In the genomic region with DNA sequence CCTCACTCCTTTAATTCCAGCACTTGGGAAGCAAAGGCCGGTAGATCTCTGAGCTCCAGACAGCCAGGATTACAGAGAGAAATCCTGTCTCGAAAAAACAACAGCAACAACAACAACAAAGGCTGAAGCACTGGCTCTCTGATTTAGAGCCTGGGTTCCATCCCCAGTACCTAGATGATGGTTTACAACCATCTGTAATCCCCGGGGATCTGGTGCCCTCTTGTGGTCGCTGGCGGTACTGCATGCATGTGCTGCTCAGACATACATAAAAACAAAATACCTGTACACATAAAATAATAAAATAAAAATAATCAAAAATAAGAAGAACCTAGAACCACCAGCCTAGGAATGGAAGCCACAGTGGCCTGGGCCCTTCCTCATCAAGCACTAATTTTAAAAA, we compare ENCODE assay signal across 9 mouse cellular contexts. TPM values are rescaled to one million over a fixed set of nuclear protein-coding genes. Genes with fewer than 3 reads are reported as not detected.
DNase-seq lines count a peak whose midpoint lies in the region; ATAC-seq and TF ChIP-seq lines count a peak whose summit lies in the region.
"Had no signal": no experiment of that assay in that cellular context is flagged by ENCODE, and none has a peak within 500 bp of the region (broad histone marks: within the 10 kb centered on the region; RNA-seq: fewer than 3 reads in every experiment).

No protein-coding gene starts in this region.

- no peak overlapping the region for H3K4me3 ChIP-seq in liver, adult 2 months (ENCODE audit: insufficient read depth, low read depth, low read length)
- no peak overlapping the region for H3K4me3 ChIP-seq in small intestine, adult 2 months (ENCODE audit: low read depth, low read length)
- H3K4me3 ChIP-seq: megakaryocyte, embryonic 14.5 days had no signal

- H3K27ac ChIP-seq in liver, adult 2 months (replicated peaks; ENCODE audit: insufficient read depth, low read depth, low read length): no peak overlapping the region
- no peak overlapping the region for H3K27ac ChIP-seq in small intestine, adult 2 months (ENCODE audit: insufficient read depth, low read depth, low read length)

- no peaks in the 10 kb centered on the region for H3K4me1 ChIP-seq in liver, adult 2 months (ENCODE audit: control insufficient read depth, insufficient read depth, low read length)
- H3K4me1 ChIP-seq in small intestine, adult 2 months (ENCODE audit: control insufficient read depth, insufficient read depth, insufficient read length, low read length): peaks cover 3% of the 10 kb centered on the region; the same call in 1 of the 2 replicates

- no peaks in the 10 kb centered on the region for H3K36me3 ChIP-seq in liver, adult 2 months (ENCODE audit: control insufficient read depth, insufficient read depth, low read length)
- no peaks in the 10 kb centered on the region for H3K36me3 ChIP-seq in small intestine, adult 2 months (ENCODE audit: control insufficient read depth, insufficient read depth, low read length)

- ATAC-seq in erythroid progenitor cell, adult 5-6 weeks (replicated peaks; ENCODE audit: low FRiP score, poor library complexity, severe bottlenecking): 0 out of 2 replicates have a peak, but pooled peaks have one; percentile 48

- DNase-seq in layer of hippocampus, adult 11-12 months (ENCODE audit: low spot score): peak; percentile 61
- no peak for DNase-seq in layer of hippocampus, adult 9-11 months
- peak; percentile 83 for DNase-seq in ES-CJ7 (ENCODE audit: low read depth, low spot score)
- peak; percentile 73 for DNase-seq in adrenal gland, postnatal 25 days
- DNase-seq in liver, adult 2 months (ENCODE audit: extremely low read depth, low read depth, low spot score): peak; percentile 32

- H3K27me3 ChIP-seq in liver, adult 2 months (ENCODE audit: control insufficient read depth, insufficient read depth, low read length): no peaks in the 10 kb centered on the region
- no peaks in the 10 kb centered on the region; the same call in 1 of the 2 replicates for H3K27me3 ChIP-seq in small intestine, adult 2 months (ENCODE audit: control insufficient read depth, insufficient read depth, low read length)

- TF ChIP-seq POLR2A in liver, adult 2 months (IDR thresholded peaks at IDR 0.05; ENCODE audit: extremely low read depth, insufficient read depth, low read length): no peak
- no peak for TF ChIP-seq POLR2A in small intestine, adult 2 months (IDR thresholded peaks at IDR 0.05; ENCODE audit: low read depth, low read length)

- TF ChIP-seq CTCF in liver, adult 2 months (IDR thresholded peaks at IDR 0.05; ENCODE audit: low read depth, low read length): peak; percentile 92
- peak; percentile 92; the same call in 1 of the 2 replicates for TF ChIP-seq CTCF in small intestine, adult 2 months (IDR thresholded peaks at IDR 0.05; ENCODE audit: extremely low read depth, insufficient read length, insufficient replicate concordance, low read depth, low read length)

- H3K79me2 ChIP-seq in liver, adult 2 months (ENCODE audit: control insufficient read depth, insufficient read depth, low read length): no peaks in the 10 kb centered on the region

- no peak overlapping the region for H3K9ac ChIP-seq in liver, adult 2 months (ENCODE audit: low read depth, low read length)

- WGBS in liver, adult 2 months: 7% methylated on average over 5 of the region's 5 CpGs
- 7% methylated on average over 5 of the region's 5 CpGs for WGBS in small intestine, adult 2 months

RNA-seq across cellular contexts. Expression of a gene that starts 19.4 kb away (rescaled TPM):
- 904 and 1,056 TPM in 2 replicates for total RNA-seq in adrenal gland, postnatal 25 days (2021)
- total RNA-seq in erythroid progenitor cell, adult 5-6 weeks (2015; ENCODE audit: low replicate concordance): 1,616 and 1,886 TPM in 2 replicates
- total RNA-seq in erythroid progenitor cell, adult 5-6 weeks (2017; ENCODE audit: low replicate concordance): 389 and 952 TPM in 2 replicates
- total RNA-seq in liver, adult 2 months (2014; rRNA removed): 145 and 210 TPM in 2 replicates
- polyA plus RNA-seq in liver, adult 2 months (2012; rRNA removed): 86.6 and 104 TPM in 2 replicates
- polyA plus RNA-seq in small intestine, adult 2 months (2012; rRNA removed): 49.3 and 102 TPM in 2 replicates

RNA-seq across cellular contexts. Expression of a gene that starts 30.6 kb away (rescaled TPM):
- total RNA-seq in adrenal gland, postnatal 25 days (2021): not detected in 2 replicates
- total RNA-seq in erythroid progenitor cell, adult 5-6 weeks (2015; ENCODE audit: low replicate concordance): not detected in 2 replicates
- total RNA-seq in erythroid progenitor cell, adult 5-6 weeks (2017; ENCODE audit: low replicate concordance): not detected in 2 replicates
- not detected in 2 replicates for total RNA-seq in liver, adult 2 months (2014; rRNA removed)
- not detected in 2 replicates for polyA plus RNA-seq in liver, adult 2 months (2012; rRNA removed)
- 0.09 TPM in 1 of 2 replicates, not detected in the other for polyA plus RNA-seq in small intestine, adult 2 months (2012; rRNA removed)
- polyA plus RNA-seq: gonadal fat pad, adult 2 months had no signal

RNA-seq across cellular contexts. Expression of a gene that starts 33.9 kb away (rescaled TPM):
- not detected in 2 replicates for total RNA-seq in adrenal gland, postnatal 25 days (2021)
- total RNA-seq in erythroid progenitor cell, adult 5-6 weeks (2015; ENCODE audit: low replicate concordance): not detected in 2 replicates
- total RNA-seq in erythroid progenitor cell, adult 5-6 weeks (2017; ENCODE audit: low replicate concordance): not detected in 2 replicates
- not detected in 2 replicates for total RNA-seq in liver, adult 2 months (2014; rRNA removed)
- polyA plus RNA-seq in liver, adult 2 months (2012; rRNA removed): not detected in 2 replicates
- 0.38 and 336 TPM in 2 replicates for polyA plus RNA-seq in small intestine, adult 2 months (2012; rRNA removed)
- polyA plus RNA-seq: gonadal fat pad, adult 2 months had no signal

RNA-seq across cellular contexts. Expression of a gene that starts 39.5 kb away (rescaled TPM):
- total RNA-seq in adrenal gland, postnatal 25 days (2021): not detected in 2 replicates
- total RNA-seq in erythroid progenitor cell, adult 5-6 weeks (2015; ENCODE audit: low replicate concordance): not detected in 2 replicates
- total RNA-seq in erythroid progenitor cell, adult 5-6 weeks (2017; ENCODE audit: low replicate concordance): not detected in 2 replicates
- total RNA-seq in liver, adult 2 months (2014; rRNA removed): not detected in 2 replicates
- not detected in 2 replicates for polyA plus RNA-seq in liver, adult 2 months (2012; rRNA removed)
- polyA plus RNA-seq in small intestine, adult 2 months (2012; rRNA removed): 0.11 and 0.72 TPM in 2 replicates

RNA-seq across cellular contexts. Expression of a gene that starts 51.6 kb away (rescaled TPM):
- total RNA-seq in adrenal gland, postnatal 25 days (2021): not detected in 2 replicates
- total RNA-seq in erythroid progenitor cell, adult 5-6 weeks (2015; ENCODE audit: low replicate concordance): not detected in 2 replicates
- not detected in 2 replicates for total RNA-seq in erythroid progenitor cell, adult 5-6 weeks (2017; ENCODE audit: low replicate concordance)
- total RNA-seq in liver, adult 2 months (2014; rRNA removed): not detected in 2 replicates
- not detected in 2 replicates for polyA plus RNA-seq in liver, adult 2 months (2012; rRNA removed)
- polyA plus RNA-seq in small intestine, adult 2 months (2012; rRNA removed): 0.08 TPM in 1 of 2 replicates, not detected in the other
- polyA plus RNA-seq: gonadal fat pad, adult 2 months had no signal
